Mouse (Mus musculus): ENCODE data around the gene Ddx19a. TPM values are rescaled to one million over a fixed set of nuclear protein-coding genes. Genes with fewer than 3 reads are reported as not detected.
"Not testable (repeated sequence)": the region's sequence is repeated elsewhere in the genome, so short reads cannot be mapped to it uniquely, and the experiment has no call there.

The Ddx19a gene
- polyA plus RNA-seq, 1 experiment from 2014 or later, result 14.1 TPM

GRCm38 (mm10) chr8:111026609-111027008 lies 29.0 kb upstream of the Ddx19a start:
- not testable (repeated sequence) for H3K9ac ChIP-seq; H3K9me3 ChIP-seq; H3K4me1 ChIP-seq; H3K4me2 ChIP-seq (replicated peaks); H3K27me3 ChIP-seq; H3K36me3 ChIP-seq; H3K27ac ChIP-seq; H3K4me3 ChIP-seq; ATAC-seq (ENCODE audit: insufficient number of reproducible peaks, insufficient read depth, low FRiP score, low TSS enrichment)
- 100% methylated on average over 2 of the region's 2 CpGs for WGBS

- WGBS, result 82% methylated on average over 9 of the region's 10 CpGs
- H3K4me2 ChIP-seq (replicated peaks); H3K4me3 ChIP-seq; H3K27ac ChIP-seq; H3K27me3 ChIP-seq; H3K9me3 ChIP-seq; ATAC-seq (ENCODE audit: insufficient number of reproducible peaks, insufficient read depth, low FRiP score, low TSS enrichment); H3K4me1 ChIP-seq; H3K9ac ChIP-seq: not testable (repeated sequence)
- H3K36me3 ChIP-seq, result peaks cover 32% of the 10 kb centered on the region
Measured at GRCm38 (mm10) chr8:111010230-111010991, 12.8 kb upstream of the Ddx19a start.

- ATAC-seq (ENCODE audit: insufficient number of reproducible peaks, insufficient read depth, low FRiP score, low TSS enrichment), result no peak
- H3K9ac ChIP-seq, result peak overlapping the region; percentile 70
- H3K4me2 ChIP-seq (replicated peaks), result peak overlapping the region; percentile 83
- H3K27ac ChIP-seq, result peak overlapping the region; percentile 79; the same call in 1 of the 2 replicates
- WGBS, result 34% methylated on average over 16 of the region's 16 CpGs
- H3K36me3 ChIP-seq, result peaks cover 20% of the 10 kb centered on the region
- no peaks in the 10 kb centered on the region for H3K9me3 ChIP-seq
- peak overlapping the region; percentile 76 for H3K4me3 ChIP-seq
- peaks cover 5% of the 10 kb centered on the region for H3K4me1 ChIP-seq
- H3K27me3 ChIP-seq, result no peaks in the 10 kb centered on the region
Measured at GRCm38 (mm10) chr8:110996641-110997430, 764 bp downstream of the Ddx19a start.

GRCm38 (mm10) chr8:110990017-110990416 lies 7.6 kb downstream of the Ddx19a start:
- Histone ChIP-seq H3K36me3 (peaks cover 77% of the 10 kb centered on the region), H3K4me2 (replicated peaks) (no peak overlapping the region), H3K4me1 (no peaks in the 10 kb centered on the region), H3K9ac (no peak overlapping the region), H3K9me3 (no peaks in the 10 kb centered on the region), H3K4me3 (no peak overlapping the region), H3K27me3 (no peaks in the 10 kb centered on the region), H3K27ac (no peak overlapping the region)
- no peak for ATAC-seq (ENCODE audit: insufficient number of reproducible peaks, insufficient read depth, low FRiP score, low TSS enrichment)
- 86% methylated on average over 9 of the region's 9 CpGs for WGBS

- Histone ChIP-seq H3K27me3 (no peaks in the 10 kb centered on the region), H3K27ac (no peak overlapping the region), H3K4me3 (no peak overlapping the region), H3K4me2 (replicated peaks) (no peak overlapping the region), H3K9me3 (no peaks in the 10 kb centered on the region), H3K9ac (no peak overlapping the region), H3K36me3 (peaks cover 86% of the 10 kb centered on the region), H3K4me1 (no peaks in the 10 kb centered on the region)
- WGBS, result 89% methylated on average over 8 of the region's 8 CpGs
- ATAC-seq (ENCODE audit: insufficient number of reproducible peaks, insufficient read depth, low FRiP score, low TSS enrichment), result no peak
Measured at GRCm38 (mm10) chr8:110987805-110988744, 9.5 kb downstream of the Ddx19a start.

GRCm38 (mm10) chr8:110981304-110981703 lies 16.3 kb downstream of the Ddx19a start:
- ATAC-seq (ENCODE audit: insufficient number of reproducible peaks, insufficient read depth, low FRiP score, low TSS enrichment), result no peak

GRCm38 (mm10) chr8:110977987-110978386 lies 19.6 kb downstream of the Ddx19a start:
- ATAC-seq (ENCODE audit: insufficient number of reproducible peaks, insufficient read depth, low FRiP score, low TSS enrichment); H3K4me3 ChIP-seq; H3K9me3 ChIP-seq; H3K4me1 ChIP-seq; H3K27ac ChIP-seq; H3K27me3 ChIP-seq; H3K9ac ChIP-seq; H3K4me2 ChIP-seq (replicated peaks): not testable (repeated sequence)
- 88% methylated on average over 2 of the region's 2 CpGs for whole genome bisulfite sequencing
- H3K36me3 ChIP-seq, result peaks cover 64% of the 10 kb centered on the region

More at GRCm38 (mm10) chr8:110981304-110981703, 16.3 kb downstream of the Ddx19a start:
- Histone ChIP-seq H3K27ac (no peak overlapping the region), H3K36me3 (peaks cover 69% of the 10 kb centered on the region), H3K9me3 (no peaks in the 10 kb centered on the region), H3K4me2 (replicated peaks) (no peak overlapping the region), H3K4me3 (no peak overlapping the region), H3K27me3 (no peaks in the 10 kb centered on the region), H3K9ac (no peak overlapping the region), H3K4me1 (no peaks in the 10 kb centered on the region)
- WGBS, result 91% methylated on average over 2 of the region's 2 CpGs

- not testable (repeated sequence) for H3K4me1 ChIP-seq; ATAC-seq (ENCODE audit: insufficient number of reproducible peaks, insufficient read depth, low FRiP score, low TSS enrichment); H3K27ac ChIP-seq; H3K9ac ChIP-seq; H3K27me3 ChIP-seq; H3K9me3 ChIP-seq; H3K4me2 ChIP-seq (replicated peaks); H3K4me3 ChIP-seq
- H3K36me3 ChIP-seq, result peaks cover 54% of the 10 kb centered on the region
- WGBS, result 94% methylated on average over 8 of the region's 8 CpGs
Measured at GRCm38 (mm10) chr8:110976532-110976931, 21.1 kb downstream of the Ddx19a start.

- H3K36me3 ChIP-seq, result peaks cover 53% of the 10 kb centered on the region
- peak overlapping the region; percentile 47; the same call in 1 of the 2 replicates for H3K27ac ChIP-seq
- peak overlapping the region; percentile 37 for H3K4me3 ChIP-seq
- 5% methylated on average over 45 of the region's 45 CpGs for WGBS
- H3K9me3 ChIP-seq, result no peaks in the 10 kb centered on the region
- peak; percentile 91 for ATAC-seq (ENCODE audit: insufficient number of reproducible peaks, insufficient read depth, low FRiP score, low TSS enrichment)
- H3K4me1 ChIP-seq, result no peaks in the 10 kb centered on the region
- H3K4me2 ChIP-seq (replicated peaks), result peak overlapping the region; percentile 61
- H3K9ac ChIP-seq, result peak overlapping the region; percentile 50
- H3K27me3 ChIP-seq, result no peaks in the 10 kb centered on the region
Measured at GRCm38 (mm10) chr8:110969910-110970770, 27.5 kb downstream of the Ddx19a start.

- Histone ChIP-seq H3K27me3 (no peaks in the 10 kb centered on the region), H3K4me2 (replicated peaks) (no peak overlapping the region), H3K4me1 (no peaks in the 10 kb centered on the region), H3K4me3 (no peak overlapping the region), H3K36me3 (peaks cover 48% of the 10 kb centered on the region), H3K27ac (no peak overlapping the region), H3K9ac (no peak overlapping the region), H3K9me3 (no peaks in the 10 kb centered on the region)
- 78% methylated on average over 9 of the region's 9 CpGs for WGBS
- no peak for ATAC-seq (ENCODE audit: insufficient number of reproducible peaks, insufficient read depth, low FRiP score, low TSS enrichment)
Measured at GRCm38 (mm10) chr8:110967326-110967725, 30.3 kb downstream of the Ddx19a start.
